Mouse (Mus musculus) heart, postnatal 14 days (tissue): ENCODE measurements at regions not wholly inside any gene's neighbourhood (a gene's known extent, or its start where the extent isn't known, plus 50 kb on each side); places are given as distances from the start of the nearest gene placed in this dataset.

Source experiments
- DNase-seq, 2 experiments: peaks; one replicate each; pipeline ENCODE4 v3.0.0; 2021 to 2022
- intact Hi-C: fragments of 180-260 bp; cut with DNase I; formaldehyde crosslinking; loops from one replicate; pipeline ENCODE4 v1.15.1; 2025

DNA sequence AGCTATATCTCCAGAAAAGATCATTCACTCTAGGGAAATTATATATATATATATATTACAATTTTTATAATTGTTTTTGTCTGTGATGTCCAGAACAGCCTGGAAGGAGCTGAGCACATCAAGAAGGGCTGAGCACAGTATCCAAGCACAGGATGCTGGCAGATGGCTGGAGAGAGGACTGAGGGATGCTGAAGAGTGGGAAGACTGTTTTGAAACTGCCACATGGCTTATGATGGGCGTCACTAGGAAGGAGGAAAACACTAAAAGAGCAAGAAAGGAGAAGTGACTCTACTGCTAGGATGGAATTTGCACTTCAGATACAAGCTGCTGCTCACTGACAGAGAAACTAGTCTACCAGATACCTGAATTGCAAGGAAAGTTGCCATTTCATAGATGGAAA is 50.4 kb upstream of the Atg10 start:
- no peak for DNase-seq
- intact Hi-C loops: no loop called here

DNA sequence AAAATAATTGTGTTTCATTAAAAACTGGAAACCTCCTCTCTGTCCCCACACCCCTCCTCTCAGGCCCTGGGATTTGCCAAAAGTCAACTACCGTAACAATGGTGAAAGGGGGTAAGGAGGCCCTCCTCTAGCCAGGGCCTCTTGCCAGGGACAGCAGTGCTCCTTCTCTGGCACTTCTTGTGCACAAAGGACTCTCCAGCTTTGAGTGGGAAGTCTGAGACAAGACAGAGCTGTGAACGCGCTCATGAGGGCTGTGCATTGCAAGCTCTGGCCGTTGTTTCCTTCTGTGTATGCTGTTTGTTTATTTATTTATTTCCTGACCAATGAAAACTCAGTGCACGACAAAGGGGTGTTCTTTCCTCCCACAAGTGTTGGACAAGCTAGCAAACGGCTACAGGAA is 50.8 kb upstream of the Atg10 start:
- DNase-seq: peak; percentile 21 to 38
- intact Hi-C loops: no loop called here

DNA sequence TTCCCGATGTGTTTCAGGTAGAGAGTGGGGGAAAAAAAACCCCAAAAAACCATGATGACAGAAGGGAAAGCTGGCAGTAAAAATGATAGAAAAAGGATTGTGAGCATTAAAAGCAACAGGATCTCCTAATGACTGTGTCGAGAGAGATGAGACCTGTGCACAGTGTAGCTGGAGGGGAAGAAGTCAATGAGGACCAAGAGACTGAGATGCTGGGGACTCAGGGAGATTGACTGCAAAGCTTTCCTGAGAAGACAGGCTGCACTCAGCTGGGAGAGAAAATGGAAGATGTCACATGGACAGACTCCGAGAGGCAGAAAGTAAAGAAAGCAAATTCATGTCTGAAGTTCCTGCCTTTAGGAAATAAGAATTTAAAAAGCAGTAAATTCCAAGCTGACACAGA is 55.7 kb upstream of the Atg10 start:
- intact Hi-C loops: no loop called here
- DNase-seq: no peak

DNA sequence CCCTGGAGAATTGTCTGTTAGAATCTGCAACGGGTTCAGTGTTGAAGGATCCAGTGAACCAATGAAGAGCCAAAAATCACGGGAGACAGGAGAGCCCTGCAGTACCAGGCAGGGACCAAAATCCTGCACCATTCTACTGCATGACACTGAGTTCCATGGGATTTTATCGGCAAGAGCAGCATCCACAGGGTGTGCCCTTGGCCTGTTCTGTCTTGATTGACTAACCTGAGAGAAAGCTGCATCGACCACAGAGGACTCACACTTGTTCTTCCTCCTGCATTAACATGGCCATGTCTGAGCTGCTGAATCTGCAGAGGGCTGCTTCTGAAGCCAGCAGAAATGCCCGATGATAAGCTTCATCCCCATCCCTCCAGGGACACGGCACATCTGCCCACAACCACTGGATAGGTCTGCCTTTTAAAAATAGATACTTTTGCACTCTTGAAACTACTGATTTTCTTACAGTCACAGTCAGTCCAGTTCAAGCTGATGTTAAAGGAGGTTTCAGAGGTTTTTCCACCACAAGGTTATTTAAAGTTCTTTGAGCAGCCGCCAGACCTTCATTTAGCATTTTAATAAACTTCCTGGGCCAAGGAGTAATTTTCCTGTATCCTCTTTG is 71.9 kb upstream of the Atg10 start:
- DNase-seq: no peak

DNA sequence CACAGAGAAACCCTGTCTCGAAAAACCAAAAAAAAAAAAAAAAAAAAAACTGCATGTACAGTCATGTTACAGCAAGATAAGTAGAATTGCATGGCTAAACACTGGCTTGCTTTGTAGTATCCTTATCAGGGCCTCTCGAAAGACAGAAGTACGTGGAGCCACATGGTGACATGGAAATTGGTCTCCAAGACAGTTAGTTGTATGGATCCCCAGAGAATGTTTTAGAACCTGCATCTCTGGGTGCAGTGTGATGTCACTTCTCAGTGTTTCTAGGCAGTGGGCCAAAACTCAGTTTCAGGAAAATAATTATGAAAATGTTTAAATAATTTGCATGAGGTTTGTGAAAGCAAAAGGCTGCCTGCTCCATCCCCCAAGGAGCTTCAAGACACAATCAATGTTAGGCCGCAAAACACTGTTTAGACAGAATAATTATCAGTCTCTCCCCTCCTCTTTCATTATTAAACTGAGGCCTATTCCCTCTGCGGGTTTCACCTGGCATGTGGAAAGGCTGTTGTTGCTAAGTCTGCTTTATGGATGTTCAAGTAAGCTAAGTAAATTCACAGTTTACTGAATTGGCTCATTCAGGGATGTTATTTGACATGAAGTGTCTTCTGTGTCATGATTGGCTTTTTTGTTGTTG is 72.9 kb upstream of the Atg10 start:
- DNase-seq: no peak
- intact Hi-C loops: no loop called here

More for the DNA sequence above, 71.9 kb upstream of the Atg10 start:
- intact Hi-C loops: no loop called here

DNA sequence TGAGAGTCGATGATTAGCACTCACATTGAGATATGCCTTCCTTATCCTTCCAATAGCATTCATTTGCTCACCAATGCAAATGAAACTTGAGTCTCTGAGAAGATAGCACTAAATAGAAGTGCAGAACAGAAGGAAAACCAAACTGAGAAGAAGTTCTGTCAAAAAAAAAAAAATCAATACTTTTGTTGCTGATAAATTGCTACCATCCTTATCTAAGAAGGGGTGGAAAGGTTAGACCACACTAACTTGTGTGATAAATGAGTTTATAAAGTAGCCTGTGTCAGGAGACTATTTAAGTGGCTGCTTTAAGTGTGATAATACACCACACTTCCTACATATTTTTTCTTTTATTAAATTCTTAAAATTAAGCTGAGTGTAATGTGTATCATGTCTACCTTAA is 78.1 kb upstream of the Atg10 start:
- intact Hi-C loops: no loop called here
- DNase-seq: no peak

DNA sequence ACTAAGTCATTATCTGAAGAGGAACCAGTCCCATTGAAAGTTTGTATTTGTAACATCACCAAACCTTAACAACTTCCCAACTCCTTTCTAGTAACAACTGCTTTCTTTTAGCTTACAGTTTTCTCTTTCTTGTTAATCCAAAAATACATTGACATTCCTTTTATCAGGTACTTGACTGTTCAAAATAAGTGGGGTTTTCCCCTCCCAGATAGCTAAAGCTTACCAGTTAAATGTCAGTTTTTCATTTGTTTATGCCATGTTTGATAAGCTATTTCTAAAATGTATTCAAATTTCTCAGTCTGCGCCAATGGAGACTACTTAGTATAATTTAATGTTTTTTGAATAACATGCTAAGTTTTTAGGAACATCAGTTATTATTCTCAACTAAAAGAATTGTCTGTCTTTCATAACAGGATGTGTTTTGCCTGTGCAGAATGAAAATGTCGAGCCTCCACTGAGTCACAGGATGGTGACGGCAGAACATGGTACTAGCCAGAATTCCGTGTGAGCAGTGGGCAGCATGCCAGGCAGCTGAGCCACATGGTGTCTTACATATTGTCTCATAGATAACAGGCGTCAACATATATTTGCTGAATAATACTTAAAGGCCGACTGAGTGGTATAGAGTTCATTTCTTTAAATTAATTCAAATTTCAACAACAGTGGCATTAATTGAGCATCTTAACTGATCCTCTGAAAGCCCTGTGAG is 82.1 kb upstream of the Atg10 start:
- intact Hi-C loops: no loop called here

DNA sequence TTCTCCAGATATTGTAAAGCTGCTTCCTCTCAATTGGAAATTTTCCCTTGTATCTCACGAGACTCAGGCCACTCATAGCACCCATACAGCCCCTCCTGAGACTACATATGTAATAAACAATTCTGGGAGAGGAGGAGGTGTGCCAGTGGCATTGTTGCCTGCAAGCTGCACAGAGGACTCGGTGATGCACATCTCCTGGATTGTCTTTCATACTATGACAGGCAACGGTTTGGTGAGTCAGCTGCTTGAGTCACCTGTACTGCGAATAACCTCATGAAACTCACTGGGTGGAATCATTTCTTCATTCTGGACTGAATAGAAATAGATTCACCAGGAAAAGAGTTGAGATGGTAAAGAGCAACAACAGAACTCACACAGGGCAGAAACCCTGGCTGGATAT is 82.8 kb upstream of the Atg10 start:
- no peak for DNase-seq
- intact Hi-C loops: no loop called here

More for the DNA sequence above, 82.1 kb upstream of the Atg10 start:
- DNase-seq: no peak

DNA sequence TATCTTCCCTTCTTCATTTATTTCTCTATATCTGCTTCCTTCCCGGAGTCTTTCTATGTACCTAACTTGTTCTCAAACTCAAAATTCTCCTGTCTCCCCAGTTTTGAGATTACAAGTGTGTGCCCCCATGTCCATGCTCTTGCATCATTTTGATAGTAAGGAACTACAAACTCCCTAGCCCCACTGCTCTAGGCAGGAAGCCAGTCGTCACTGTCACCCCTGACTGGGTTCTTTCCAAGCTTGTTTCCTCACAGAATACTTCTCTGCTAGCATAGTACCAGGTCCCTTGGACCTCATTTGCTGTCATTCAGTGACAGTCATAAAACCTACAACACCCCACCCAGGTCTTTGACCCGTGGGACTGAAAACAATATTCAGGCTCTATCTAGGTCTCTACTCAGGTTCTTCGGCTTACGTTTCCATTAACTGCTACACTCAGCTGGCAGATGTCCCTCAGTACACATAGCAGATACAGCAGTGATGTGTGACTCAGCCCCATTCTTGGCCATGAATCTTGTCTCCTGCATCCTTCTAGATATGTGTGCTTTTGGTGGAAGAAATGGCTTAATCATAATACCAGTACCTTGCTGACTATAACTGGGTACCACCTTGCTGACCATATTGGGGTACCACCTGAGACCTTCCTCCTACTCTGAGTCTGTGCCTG is 89.3 kb upstream of the Atg10 start:
- intact Hi-C loops: no loop called here
- no peak for DNase-seq

DNA sequence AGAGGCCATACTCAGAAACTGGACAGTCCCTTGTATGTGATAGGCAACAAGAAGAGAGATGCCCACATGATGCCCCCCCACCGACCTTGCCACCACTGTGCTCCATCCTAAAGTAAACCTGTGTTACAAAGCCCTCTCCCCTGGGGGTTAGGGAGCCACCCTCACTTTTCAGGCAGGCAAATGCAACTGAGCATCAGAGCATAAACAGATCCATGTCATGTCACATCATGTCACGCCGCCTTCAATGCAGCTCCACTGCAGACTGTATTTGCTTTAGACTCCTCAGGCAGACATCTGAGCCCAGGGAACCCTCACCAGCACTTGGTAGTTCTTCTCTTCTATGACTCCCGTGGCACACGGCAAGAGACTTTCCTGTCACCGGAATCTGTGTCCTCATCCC is 98.6 kb upstream of the Atg10 start:
- intact Hi-C loops: no loop called here

DNA sequence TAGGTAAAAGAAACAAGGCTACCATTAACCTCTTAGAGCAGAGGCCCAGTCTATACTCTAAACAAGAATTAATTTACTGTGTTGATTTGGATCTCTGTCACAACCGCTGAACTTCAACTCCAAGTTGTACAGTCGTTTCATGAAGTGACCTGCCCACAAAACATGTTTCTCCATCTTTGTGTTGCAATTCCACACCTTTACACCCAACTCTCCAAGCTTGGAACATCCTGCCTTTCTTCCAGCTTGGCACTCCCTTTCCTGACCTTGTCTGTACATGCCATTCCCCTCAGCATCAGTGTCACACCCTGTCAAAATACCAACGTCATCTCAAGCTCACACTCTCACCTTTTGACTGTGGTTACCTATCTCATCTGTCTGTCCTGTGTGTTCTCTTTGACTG is 103.1 kb upstream of the Atg10 start:
- no peak for DNase-seq
- intact Hi-C loops: no loop called here

More for the DNA sequence above, 98.6 kb upstream of the Atg10 start:
- no peak for DNase-seq

DNA sequence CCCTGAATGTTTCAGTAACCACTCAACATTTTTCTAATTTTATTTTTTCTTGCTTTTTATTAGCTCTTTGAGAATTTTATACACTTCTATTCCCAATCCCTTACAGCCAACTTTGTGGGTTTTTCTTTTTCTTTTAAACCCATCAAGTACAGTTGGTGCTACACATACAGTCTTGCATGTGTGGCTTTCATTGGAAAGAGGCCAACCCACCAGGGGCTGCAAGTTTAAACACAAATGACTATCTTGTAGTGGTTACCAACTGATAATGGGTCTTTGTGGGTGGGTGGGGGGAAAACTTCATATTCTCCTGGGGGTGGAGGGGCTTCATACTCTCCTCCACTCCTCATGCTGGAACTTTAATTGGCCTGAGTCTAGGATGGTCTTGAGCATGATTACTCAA is 110.5 kb upstream of the Atg10 start:
- intact Hi-C loops: no loop called here

DNA sequence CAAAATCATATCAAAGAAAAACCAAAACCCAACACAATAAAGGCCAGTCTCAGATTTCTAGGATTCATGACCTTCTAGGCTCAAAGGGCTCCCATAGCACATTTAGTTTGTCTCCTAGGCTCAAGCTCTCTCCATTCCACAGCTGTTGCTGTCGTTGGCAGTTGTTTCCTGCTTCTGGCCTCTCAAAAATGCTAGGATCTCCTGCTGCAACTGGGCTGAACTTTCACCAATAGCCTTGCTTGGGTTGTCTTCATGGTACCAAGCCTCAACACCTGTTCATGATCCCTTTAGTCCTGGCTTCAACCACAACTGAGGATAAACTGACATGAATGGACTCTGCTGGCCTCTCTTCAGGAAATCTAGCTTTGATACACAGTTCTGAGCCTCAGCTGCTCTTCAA is 115.9 kb upstream of the Ssbp2 start:
- intact Hi-C loops: no loop called here
- DNase-seq: no peak

More for the DNA sequence above, 110.5 kb upstream of the Atg10 start:
- no peak for DNase-seq

DNA sequence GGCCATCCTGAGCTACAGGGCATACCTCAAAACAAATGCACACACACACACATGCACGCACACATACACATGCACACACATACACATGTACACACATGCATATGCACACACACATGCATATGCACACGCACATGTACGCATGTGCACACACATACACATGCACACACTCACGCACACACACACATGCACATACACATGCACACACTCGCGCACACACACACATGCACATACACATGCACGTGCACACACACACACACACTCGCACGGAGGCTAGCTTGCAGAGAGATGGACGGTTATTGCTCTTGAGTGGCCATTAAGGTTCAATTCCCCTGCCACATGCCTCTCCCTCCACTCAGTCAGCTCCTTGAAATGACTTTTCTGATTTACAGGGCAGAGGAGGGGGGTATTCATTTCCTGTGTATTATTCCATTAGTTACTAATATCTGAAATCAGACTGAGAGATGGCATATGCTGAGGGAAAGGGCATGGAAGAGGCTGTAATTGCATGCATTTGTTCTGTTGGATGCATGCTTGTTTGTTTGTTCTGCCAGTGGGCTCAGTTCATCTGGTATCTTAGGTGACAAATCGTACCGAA is 111.5 kb upstream of the Ssbp2 start:
- no peak for DNase-seq
- intact Hi-C loops: no loop called here

DNA sequence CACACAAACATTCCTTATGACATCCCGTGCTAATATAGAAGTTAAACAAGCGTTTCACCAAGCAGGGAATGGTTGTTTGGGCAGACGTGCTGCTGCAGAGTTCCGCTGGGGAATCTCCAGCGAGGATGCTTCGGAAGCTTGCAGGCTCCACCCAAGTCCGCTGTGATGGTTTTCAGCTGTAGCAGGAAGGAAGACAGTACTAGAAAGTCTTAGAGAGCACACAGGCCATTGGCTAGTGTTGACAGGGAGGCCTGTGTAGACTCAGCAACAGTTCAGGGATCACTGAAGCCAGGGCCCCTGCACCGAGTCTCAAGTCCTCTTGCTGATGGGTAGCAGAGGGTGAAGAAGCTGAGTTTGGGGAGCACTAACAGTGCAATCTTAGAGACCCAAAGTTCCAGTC is 107.8 kb upstream of the Ssbp2 start:
- DNase-seq: peak; percentile 42 to 61
- intact Hi-C loops: no loop called here

DNA sequence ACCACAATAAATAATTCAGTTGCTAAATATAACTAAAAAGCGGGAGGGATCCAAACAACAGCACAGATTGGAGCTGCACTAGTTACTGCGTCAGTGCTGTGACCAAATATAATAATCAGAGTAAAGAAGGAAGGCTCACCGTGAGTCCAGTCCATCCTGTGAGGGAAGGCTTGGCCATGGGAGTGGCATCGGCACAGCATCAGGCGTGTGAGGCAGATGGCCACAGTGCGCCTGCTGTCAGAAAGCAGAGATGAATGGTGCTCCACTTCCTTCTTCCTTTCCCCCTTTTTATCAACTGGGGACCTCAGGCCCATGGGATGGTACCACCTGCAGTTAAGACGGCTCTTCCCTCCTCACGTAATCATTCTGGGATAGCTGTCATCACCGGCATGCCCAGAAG is 103.6 kb upstream of the Ssbp2 start:
- intact Hi-C loops: no loop called here
- DNase-seq: no peak

DNA sequence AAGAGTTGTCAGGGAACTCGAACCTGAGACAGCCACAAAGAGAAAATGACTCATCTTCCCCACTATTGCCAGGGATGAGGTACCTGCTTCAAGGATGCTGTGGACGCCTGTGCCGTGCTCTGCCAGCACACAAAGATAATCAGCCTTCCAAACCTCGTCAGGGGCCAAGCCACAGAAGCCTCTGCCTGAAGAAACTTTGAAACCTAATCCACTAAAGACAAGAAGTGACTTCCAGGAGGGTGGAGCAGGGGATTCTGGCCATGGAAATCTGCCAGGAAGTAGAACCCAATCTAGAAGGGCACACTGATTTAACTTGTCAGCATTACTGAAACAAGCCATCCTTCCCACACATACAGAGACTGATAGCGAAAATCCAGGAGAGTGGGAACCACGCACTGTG is 100.0 kb upstream of the Ssbp2 start:
- DNase-seq: no peak
- intact Hi-C loops: loop anchor here (10.0 kb wide), 1 partner anchor 265 kb away; no protein-coding TSS in a partner anchor

DNA sequence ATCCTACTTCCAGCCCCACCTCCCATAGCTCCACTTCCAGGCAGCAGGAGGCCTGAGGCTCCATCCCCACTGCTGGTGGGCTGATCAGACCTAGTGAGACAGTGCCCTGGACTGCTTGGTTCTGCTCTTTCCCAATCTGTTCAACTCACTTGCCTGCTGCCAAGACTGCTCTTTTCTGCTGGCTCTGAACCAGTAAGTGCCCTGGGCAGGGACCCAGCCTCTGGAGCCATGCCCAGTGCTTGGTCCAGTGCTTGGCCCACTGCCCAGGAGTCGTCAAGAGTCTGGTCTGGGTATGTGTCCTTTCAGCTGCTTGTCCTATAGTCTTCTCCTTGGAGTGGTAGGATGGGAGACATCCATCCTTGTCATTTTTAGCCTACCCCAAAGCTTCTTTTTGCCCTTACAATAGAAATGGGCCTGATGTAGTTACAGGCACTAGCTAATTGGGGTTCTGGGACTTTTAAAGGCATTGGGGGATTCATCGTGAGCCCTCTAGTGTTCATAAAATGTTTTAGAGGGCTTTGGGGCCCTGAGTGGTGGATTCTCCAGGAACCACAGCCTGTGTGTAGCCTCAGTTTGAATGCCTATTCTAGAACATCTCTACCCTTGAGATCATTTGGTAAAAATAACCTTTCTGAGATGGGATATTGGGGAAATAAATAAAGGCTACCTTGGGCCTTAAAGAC is 94.7 kb upstream of the Ssbp2 start:
- DNase-seq: peak; percentile 86 to 91
- intact Hi-C loops: loop anchor here (5.0 to 10.0 kb wide), 2 partner anchors 271 to 398 kb away; no protein-coding TSS in a partner anchor

DNA sequence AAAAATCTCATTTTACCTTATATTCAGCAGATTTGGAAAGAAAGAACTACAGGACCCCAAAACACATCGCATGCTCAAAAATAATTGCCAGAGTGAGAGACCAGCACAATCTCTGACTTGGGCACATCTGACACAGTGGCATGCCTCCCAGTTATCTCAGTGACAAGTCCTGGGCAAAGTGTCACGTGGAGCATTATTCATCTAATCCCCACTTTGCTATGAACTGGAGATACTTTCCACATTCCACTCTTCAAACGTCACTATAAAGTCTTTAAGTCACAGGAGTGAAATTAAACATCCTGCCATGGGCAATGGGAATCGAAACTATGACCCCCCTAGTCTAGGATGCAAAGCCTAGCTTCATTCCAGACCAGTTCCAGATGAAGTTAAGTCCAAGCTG is 93.5 kb upstream of the Ssbp2 start:
- intact Hi-C loops: loop anchor here (5.0 to 10.0 kb wide), 2 partner anchors 272 to 399 kb away; no protein-coding TSS in a partner anchor
- DNase-seq: no peak

DNA sequence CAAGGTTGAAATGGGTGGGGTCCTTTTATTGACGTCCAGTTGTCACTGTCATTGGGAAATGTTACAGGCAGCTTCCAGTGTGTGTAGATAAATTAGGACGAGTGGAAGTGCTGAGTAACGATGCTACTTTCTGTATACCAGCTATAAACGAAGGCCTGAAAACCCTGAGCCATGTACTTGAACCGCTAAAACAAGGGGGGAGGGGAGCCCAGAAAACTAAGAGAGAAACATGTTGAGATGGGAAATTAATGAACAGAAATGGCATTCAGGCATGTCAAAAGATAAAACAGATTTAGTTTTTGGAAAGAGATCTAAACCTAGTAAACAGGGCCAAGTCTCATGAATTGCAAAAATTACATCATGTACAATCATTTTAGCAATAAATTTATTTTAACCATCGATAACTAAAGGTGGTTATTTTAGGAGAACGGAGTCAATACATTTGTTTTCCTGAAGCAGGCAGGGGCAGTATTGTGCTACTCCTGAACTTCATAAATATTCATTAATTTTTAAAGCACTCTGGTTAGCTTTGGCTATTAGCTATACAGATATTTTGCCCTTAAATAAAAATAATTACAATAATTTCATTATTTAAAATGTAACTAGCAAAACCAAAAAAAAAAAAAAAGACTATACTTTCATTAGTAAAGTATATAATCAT is 92.1 kb upstream of the Ssbp2 start:
- DNase-seq: no peak
- intact Hi-C loops: loop anchor here (5.0 to 10.0 kb wide), 2 partner anchors 273 to 401 kb away; no protein-coding TSS in a partner anchor
